In genomic region chr10:41635276-41636033, GRCm38 (mm10) we compare ENCODE assay signal across 11 mouse cellular contexts.
DNase-seq lines count a peak whose midpoint lies in the region; ATAC-seq lines count a peak whose summit lies in the region.
"Had no signal": no experiment of that assay in that cellular context is flagged by ENCODE, and none has a peak within 500 bp of the region (broad histone marks: within the 10 kb centered on the region; RNA-seq: fewer than 3 reads in every experiment).

No protein-coding gene starts in this region.

- intact Hi-C loops in left cerebral cortex, postnatal 25 days (cut with DNase I), result no loop called here
- intact Hi-C loops in left cerebral cortex, postnatal 10 days (cut with DNase I), result no loop called here

- ATAC-seq in granulocyte monocyte progenitor cell, adult 5-6 weeks (replicated peaks; ENCODE audit: poor library complexity, severe bottlenecking), result peak; percentile 90
- ATAC-seq: forebrain, postnatal 0 days had no signal

- DNase-seq in left cerebral cortex, postnatal 25 days (ENCODE audit: low spot score in 2 of 2), result peak; percentile 4 to 31
- no peak for DNase-seq in left cerebral cortex, postnatal 10 days (ENCODE audit: extremely low spot score in 1 of 2, low spot score in 2 of 2)
- peak; percentile 19 for DNase-seq in Muller cell, postnatal 12 days (ENCODE audit: inconsistent ontology term)
- peak; percentile 69 for DNase-seq in thymus, postnatal 0 days (ENCODE audit: low spot score)
- no peak for DNase-seq in gastrocnemius, postnatal 25 days
- no peak for DNase-seq in urinary bladder, postnatal 4 days (ENCODE audit: low spot score in 2 of 2)
- DNase-seq: cerebellum, postnatal 10 days; forebrain, postnatal 0 days; heart, postnatal 4 days; kidney, adult 2 months had no signal

Comparison
In these comparisons a context has a peak if more than half of its experiments do, and no peak if none do; other contexts are left out.
1. DNase-seq: peak in left cerebral cortex, postnatal 25 days (2 of 2), Muller cell, postnatal 12 days (single experiment) and thymus, postnatal 0 days (single experiment); none in left cerebral cortex, postnatal 10 days (0 of 2), gastrocnemius, postnatal 25 days (single experiment) and urinary bladder, postnatal 4 days (0 of 2).